Mouse (Mus musculus) left cerebral cortex, adult 2 months (tissue): ENCODE data around the gene Cdc42bpb. TPM values are rescaled to one million over a fixed set of nuclear protein-coding genes. Genes with fewer than 3 reads are reported as not detected.

Experiments used
- DNase-seq, 2 experiments: peaks; one replicate each; pipeline ENCODE4 v3.0.0; 2021 to 2022; ENCODE audit warnings: low spot score in 2 of 2, mixed read lengths in 1 of 2; ENCODE audit errors: extremely low spot score in 1 of 2
- H3K27ac ChIP-seq: fragments of 200-600 bp; 2 replicates; pipeline ENCODE4 v1.8.1; 2022
- H3K4me3 ChIP-seq: fragments of 200-600 bp; 2 replicates; pipeline ENCODE4 v1.8.1; 2022
- CTCF ChIP-seq: fragments of 200-600 bp; IDR thresholded peaks from 2 replicates; pipeline ENCODE4 v1.8.1; 2022; ENCODE audit warnings: antibody characterized with exemption, mild to moderate bottlenecking, moderate library complexity
- intact Hi-C: fragments of 180-260 bp; cut with DNase I; formaldehyde crosslinking; loops from one replicate; pipeline ENCODE4 v1.15.1; 2025
- total RNA-seq, 2 experiments: library from RNA; stranded (reverse); gene quantifications; 2 replicates each; pipeline ENCODE4 v1.2.3; 2021

The Cdc42bpb gene
- total RNA-seq, 2 experiments from 2014 or later: 137 to 142 TPM

DNA sequence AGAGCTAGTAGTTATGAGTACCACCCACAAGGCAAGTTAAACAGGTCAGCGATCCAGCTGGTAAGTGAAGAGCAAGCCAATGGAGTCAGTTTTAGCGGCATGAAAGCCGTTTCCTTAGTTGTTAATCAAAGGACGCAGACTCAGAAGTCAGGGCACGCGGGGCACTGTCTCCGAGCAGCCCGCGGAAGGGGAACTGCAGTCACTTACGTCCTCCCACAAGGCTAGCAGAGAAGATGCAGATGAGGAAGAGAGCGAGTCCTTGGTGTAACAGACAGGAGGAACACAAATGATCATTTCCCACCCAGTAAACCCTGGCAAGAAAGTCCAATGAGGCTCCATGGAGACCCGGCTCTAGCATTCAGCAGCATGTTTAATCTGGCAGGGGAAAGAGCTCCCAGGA, 68.3 kb downstream of the Cdc42bpb start:
- H3K4me3 ChIP-seq: no peak overlapping the region
- intact Hi-C loops: no loop called here
- DNase-seq: no peak
- TF ChIP-seq CTCF: no peak
- no peak overlapping the region for H3K27ac ChIP-seq

DNA sequence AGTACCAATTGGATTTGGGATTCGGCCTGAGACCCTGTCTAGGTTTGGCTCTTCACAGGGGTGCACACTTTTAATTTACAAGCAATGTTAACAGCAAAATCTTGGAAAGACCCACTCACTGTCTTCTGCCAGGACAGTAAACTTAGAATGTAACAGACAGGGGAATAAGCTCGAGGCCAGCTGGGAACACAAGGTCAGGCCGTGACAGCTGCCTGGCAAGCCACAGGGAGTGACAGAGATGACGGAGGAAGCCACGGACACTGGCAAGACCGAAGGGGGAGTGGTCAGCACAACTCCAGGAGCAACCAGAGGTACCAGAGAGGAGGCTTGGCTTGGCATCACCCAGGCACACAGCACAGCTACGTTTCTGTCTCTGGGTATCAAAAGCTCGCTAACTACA, 70.7 kb downstream of the Cdc42bpb start:
- no peak for TF ChIP-seq CTCF
- intact Hi-C loops: no loop called here
- Histone ChIP-seq H3K4me3 (no peak overlapping the region), H3K27ac (no peak overlapping the region)
- DNase-seq: no peak

DNA sequence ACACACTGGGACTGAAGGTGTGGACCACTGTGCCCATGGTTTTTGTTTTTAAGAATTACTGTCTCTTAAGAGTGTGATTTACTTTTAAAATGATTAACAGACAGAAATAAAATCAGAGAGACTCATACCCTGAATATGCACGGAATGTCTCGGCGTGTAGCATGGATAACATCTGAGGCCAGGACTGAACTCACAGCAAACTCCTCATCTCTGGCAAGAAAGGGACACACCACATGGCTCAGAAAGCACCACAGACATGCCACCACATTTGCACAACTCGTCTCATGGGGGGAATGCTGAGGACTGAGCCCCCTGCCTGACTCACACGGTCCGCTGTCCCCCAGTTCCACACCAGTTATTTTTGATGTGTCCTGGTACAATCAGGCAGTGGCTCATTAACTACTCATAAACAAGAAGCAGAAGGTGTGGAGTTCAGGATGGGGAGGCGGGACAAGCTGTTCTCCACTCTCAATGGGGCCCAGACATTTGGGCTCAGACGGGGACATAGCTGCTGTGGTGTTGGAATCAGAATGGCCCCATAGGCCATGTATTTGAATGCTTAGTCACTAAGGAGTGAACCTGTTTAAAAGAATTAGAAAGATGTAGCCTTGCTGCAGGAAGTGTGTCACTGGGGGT, 73.7 kb downstream of the Cdc42bpb start:
- no peak for TF ChIP-seq CTCF
- H3K4me3 ChIP-seq: no peak overlapping the region
- no peak for DNase-seq
- intact Hi-C loops: no loop called here
- no peak overlapping the region for H3K27ac ChIP-seq

DNA sequence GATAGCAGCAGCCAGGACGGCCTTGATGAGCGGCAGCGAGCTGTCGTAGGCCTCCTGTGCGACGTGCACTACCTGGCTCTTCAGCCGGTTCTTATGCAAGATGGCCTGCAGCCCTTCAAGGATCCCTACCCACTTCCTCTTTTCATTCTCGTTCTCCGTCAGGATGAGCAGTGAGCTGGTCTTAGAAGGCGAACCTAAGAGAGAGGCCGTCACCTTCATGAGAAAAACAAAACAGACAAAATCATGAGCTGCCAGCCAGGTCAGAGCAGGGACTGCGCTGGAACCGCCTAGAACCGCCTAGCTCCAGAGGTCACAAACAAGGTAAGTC, 75.5 kb downstream of the Cdc42bpb start:
- intact Hi-C loops: no loop called here
- H3K4me3 ChIP-seq: no peak overlapping the region
- H3K27ac ChIP-seq: no peak overlapping the region
- no peak for TF ChIP-seq CTCF
- no peak for DNase-seq

DNA sequence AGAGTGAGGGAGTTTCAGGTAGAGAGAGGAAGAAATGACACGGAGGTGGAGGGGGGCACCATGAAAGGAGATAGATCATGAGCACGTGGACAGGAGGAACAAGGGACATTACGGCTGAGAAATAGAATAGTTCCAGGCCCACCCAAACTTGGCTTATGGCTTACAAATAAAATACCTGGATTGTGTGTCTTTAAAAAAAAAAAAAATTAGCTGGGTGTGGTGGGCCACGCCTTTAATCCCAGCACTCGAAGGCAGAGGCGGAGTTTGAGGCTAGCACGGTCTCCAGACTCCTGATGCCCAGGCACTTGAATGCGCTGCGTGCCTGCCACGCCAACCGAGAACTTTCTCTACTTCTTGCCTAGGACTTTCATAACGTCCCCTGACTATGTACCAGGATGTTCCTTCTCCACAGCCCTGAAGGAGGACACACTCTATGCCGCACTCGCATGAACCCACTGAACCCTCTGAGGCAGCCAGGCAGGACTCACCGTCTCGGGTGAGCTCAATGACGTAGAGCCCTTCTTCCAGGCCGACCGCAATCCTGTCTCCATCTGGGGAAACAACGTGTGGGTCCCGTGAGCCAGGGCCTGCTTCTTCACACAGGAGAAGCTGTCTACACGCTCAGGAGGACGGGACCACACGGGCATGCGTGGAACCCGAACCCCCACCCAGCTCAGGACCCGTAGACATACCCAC, 76.0 kb downstream of the Cdc42bpb start:
- DNase-seq: no peak
- Histone ChIP-seq H3K4me3 (no peak overlapping the region), H3K27ac (no peak overlapping the region)
- intact Hi-C loops: no loop called here
- no peak for TF ChIP-seq CTCF

DNA sequence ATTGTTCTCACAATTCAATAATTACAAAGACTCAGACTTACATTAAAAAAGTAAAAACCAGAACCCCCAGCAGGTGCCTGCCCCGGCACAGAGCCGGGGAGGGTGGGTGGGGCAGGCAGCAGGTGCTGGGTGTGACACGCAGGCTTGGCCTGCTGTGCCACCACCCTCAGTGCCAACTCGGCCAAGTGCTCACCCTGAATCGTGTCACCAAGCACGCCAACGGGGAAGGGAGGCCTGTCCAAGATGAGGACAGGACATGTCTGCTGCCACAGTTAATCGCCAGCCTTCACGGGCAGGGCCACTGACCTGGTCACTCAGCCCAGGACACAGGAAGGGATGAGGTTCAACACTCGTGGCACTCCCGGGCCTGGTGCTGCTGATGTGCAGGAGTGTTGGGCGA, 84.5 kb downstream of the Cdc42bpb start:
- intact Hi-C loops: no loop called here
- no peak for TF ChIP-seq CTCF
- DNase-seq: no peak
- Histone ChIP-seq H3K27ac (no peak overlapping the region), H3K4me3 (no peak overlapping the region)

DNA sequence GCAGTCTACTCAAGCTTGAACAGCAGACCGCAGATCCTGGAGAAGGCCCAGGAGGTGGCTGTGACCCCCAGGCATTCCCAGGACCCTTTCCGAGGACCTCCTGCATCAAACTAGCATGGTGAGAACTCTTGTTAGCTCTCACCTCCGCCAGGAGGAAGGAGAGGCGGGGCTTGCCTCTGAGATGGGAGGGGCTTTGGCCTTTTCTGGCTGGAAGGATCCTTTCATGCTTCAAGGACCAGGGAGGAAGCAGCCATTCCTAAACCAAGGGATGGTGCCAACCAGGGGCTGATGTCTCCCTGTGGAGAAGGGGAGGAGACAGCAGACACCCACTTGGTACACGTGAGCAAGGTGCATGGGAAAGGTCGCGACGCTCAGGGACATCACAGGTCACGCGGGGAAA, 93.0 kb downstream of the Cdc42bpb start:
- intact Hi-C loops: no loop called here
- TF ChIP-seq CTCF: no peak
- Histone ChIP-seq H3K27ac (no peak overlapping the region), H3K4me3 (no peak overlapping the region)
- DNase-seq: no peak

DNA sequence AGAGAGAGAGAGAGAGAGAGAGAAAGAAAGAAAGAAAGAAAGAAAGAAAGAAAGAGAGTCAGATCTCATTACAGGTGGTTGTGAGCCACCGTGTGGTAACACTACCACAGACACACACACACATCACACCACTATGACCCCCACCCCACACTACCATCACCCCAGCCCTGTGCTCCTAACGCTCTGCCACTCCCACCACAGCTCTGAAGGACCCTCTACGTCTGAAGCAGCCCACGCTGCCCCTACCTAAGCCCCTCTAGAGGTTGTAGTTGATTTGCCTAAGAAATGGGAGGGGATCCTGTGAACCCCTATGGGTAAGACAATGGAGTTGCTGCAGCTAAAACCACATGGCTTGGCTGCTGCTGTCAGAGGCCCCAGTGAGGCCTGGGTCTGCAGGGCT, 93.9 kb downstream of the Cdc42bpb start:
- intact Hi-C loops: no loop called here
- Histone ChIP-seq H3K4me3 (no peak overlapping the region), H3K27ac (no peak overlapping the region)
- DNase-seq: no peak
- TF ChIP-seq CTCF: no peak

DNA sequence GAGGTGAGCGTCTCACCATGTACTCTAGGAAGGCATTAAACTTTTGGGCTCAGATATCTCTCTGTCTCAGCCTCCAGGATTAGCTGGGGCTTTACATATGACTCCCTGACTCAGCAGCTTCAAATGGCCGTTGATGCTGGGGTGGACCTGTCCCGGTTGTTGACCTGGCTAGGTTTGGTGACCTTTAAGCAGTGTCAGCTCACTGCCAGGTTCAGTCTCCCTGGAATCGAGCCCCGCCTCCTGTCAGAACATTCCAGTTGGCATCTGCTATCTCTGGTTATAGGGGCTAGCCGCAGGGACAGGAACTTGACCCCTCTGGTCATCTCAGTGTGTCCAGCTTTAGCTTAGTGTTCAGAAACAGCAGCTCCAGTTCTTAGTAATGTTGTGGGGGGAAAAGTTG, 101.1 kb downstream of the Cdc42bpb start:
- no peak overlapping the region for H3K27ac ChIP-seq
- intact Hi-C loops: no loop called here
- TF ChIP-seq CTCF: no peak

DNA sequence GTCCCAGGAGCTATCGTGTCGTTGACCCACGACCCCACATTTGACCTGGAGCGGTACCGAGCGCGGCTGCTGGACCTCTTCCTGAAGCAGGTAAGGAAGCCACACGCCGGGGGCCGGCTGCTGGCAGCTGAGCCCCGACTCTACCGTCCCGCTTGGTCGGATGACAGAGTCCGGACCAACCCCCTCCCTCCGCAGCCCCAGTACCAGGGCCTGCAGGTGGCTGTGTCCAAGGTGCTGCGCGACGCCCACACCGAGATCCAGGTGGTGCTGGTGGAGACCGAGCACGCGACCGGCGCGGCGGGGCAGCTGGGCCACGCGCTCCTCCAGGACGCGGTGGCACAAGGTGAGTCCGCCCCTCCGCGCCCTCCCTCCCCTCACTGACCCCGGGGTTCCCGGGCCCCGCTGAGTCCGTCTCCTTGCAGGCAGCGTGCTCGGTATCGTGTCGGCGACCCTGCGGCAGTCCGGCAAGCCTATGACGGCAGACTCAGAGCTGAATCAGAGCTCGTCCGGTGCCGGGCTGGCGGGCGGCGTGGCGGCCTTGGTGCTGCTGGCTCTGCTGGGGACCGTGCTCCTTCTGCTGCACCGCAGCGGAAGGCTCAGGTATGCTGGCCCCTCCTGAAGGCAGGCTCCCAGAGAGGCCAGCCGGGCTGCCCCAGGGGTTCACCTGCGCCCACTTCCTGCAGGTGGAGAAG, 102.2 kb downstream of the Cdc42bpb start:
- no peak for DNase-seq
- H3K4me3 ChIP-seq: peak overlapping the region; percentile 48
- no peak for TF ChIP-seq CTCF

More for the DNA sequence above, 101.1 kb downstream of the Cdc42bpb start:
- H3K4me3 ChIP-seq: no peak overlapping the region
- no peak for DNase-seq

DNA sequence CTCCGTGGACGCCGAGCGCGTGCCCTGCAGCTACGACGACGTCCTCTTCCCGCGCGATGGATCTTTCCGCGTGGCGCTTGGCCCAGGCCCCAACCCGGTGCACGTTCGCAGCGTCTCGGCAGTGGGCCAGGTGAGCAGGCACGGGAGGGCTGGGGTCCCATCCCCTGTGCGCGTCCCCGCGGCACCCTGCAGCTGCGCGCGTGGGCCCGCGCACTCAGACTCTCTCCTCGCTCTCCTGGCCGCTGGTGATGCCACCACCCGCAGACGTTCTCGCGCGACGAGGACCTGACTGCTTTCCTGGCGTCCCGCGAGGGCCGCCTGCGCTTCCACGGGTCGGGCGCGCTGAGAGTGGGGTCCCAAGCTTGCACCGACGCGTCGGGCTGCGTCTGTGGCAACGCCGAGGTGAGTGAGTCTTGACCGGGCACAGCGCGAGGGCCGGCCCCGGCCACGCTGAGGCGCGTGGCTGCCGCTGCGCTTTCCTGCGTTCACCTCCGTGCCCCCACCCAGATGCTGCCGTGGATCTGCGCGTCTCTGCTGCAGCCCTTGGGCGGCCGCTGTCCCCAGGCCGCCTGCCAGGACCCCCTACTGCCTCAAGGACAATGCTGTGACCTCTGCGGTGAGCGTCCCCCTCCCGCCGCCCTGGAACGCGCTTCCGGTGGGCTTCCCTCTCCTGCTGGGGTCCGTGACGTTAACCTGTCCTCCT, 102.9 kb downstream of the Cdc42bpb start:
- peak in 1 of 2 experiments; percentile 32 for DNase-seq
- Histone ChIP-seq H3K27ac (no peak overlapping the region; the same call in 1 of the 2 replicates), H3K4me3 (peak overlapping the region; percentile 48)
- no peak for TF ChIP-seq CTCF
- intact Hi-C loops: loop anchor here (5.0 kb wide), 1 partner anchor 128 kb away; no protein-coding TSS in a partner anchor

More for the DNA sequence above, 102.2 kb downstream of the Cdc42bpb start:
- intact Hi-C loops: no loop called here
- no peak overlapping the region for H3K27ac ChIP-seq

DNA sequence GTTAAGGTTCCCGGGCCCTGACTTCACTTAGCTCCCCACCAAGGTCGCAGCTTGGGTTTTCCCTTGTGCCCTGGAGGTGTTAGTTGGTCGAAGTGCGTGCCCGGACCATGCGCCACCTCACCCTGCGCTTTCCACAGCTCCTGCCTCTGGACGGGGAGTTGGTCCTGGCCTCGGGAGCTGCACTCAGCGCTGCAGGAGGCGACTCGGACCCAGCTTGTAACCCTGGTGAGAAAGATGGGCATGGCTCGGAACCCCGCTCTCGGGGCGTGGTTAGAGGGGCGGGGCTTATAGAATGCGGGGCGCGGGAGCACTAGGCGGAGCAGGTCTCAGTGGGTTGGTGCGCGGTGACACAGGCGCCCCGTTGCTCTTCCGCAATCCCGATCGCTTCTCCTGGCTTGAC, 103.5 kb downstream of the Cdc42bpb start:
- no peak for DNase-seq
- no peak for TF ChIP-seq CTCF
- intact Hi-C loops: loop anchor here (5.0 kb wide), 1 partner anchor 128 kb away; no protein-coding TSS in a partner anchor
- Histone ChIP-seq H3K27ac (no peak overlapping the region), H3K4me3 (peak overlapping the region; percentile 48)
